Mouse (Mus musculus): Measurements from ENCODE around the gene Itgb1bp1.
A peak's percentile ranks its signal among the peaks of the same experiment; 100 is the strongest.

Gene Itgb1bp1

DNA sequence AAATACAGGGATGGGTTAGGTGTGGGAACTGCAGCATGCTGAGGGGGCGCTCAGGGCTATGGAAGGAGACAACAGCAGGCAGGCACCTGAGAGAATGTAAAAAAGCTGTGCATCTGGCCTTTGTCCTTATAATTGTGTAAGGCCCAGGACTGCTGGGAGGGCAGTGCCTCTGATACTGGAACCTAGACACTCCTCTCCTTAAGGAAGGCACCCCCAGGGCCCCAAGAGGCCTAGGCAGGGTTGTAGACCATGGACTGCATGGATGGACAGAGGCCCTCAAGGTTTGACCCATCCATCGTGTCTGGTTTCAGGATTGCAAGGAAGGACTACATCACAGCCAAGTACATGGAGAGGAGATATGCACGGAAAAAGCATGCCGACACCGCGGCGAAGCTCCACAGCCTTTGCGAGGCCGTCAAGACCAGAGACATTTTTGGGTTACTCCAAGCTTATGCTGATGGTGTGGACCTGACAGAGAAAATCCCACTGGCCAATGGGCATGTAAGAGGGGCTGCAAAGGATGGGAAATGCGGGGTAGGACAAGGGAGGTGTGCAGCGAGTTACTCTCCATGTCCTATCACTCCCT is 41.6 kb downstream of the Itgb1bp1 start:
- no peak for DNase-seq (ENCODE audit: low read depth)

DNA sequence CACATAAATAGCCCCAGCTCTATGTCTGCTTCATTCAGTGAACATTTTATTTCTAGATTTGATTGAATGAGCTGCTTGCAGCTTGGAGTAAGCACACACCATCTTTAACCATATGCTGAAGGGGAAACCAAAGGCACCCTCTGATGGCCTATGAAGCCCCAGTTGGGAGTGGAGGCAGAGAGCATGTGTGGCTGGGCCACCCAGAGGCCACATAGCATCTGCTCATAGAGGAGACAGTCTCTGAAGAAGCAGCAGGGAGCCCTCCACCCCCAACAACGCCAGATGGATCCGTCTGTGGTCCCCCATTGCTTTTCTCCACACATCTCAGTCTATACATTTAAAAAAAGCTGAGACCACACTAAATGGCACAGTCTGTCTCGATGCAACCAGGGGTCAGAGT is 44.1 kb downstream of the Itgb1bp1 start:
- no peak for DNase-seq (ENCODE audit: low read depth)

DNA sequence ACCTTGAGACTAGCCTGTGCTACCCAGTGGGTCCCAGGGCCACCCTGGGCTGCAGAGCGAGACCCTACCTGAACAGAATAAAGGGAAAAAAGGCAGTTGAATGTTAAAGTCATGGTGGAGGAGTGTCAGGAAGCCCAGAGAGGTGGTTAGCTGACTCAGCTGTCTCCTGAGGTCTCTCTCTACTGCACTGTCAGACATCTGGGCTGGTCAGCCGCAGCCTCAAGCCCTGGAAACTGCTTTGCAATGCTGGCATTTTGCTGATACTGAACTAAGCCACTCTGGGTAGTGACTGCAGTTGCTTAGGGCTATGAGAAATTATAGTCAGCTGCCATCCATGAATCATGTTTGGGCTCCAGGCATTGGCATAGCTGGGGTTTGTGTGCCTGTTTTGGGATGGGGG is 51.5 kb downstream of the Itgb1bp1 start:
- DNase-seq (ENCODE audit: low read depth) = peak; percentile 48

DNA sequence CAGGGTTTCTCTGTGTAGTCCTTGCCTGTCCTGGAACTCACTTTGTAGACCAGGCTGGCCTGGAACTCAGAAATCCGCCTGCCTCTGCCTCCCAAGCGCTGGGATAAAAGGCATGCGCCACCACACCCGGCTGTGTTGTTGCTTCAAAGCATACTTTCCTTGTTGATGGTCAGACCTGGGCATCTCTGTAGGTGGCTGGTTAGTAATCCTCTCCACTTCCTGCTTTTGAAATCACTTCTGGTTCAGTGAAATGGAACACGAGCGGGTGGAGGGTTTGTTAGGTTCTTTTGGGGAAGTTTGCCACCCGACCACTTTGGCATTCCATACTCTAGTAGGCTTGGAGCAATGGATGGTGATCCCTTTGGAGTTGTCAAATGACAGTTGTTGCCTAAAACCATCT is 52.4 kb downstream of the Itgb1bp1 start:
- no peak for DNase-seq (ENCODE audit: low read depth)

- no peak for DNase-seq (ENCODE audit: low read depth)
Observed at GRCm38 (mm10) chr12:21229076-21229918, 56.8 kb downstream of the Itgb1bp1 start.

DNA sequence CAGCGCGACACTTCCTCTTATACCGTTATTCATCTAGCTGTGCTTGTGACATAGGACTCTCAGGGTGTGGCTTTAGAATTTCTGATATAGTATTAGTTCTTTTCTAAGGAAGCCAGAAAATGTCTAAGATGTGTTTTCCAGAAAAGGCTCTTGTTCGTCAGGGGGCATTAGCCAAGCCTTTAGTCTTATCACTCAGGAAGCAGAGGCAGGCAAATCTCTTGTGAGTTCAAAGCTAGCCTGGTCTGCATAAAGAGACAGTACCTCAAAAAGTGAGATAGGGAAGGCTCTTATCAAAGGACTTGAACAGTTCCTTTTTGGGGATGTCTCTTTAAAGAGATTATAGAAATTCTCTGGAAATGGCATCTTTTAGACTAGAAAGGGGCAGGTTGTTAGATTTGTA is 57.4 kb downstream of the Itgb1bp1 start:
- DNase-seq (ENCODE audit: low read depth) = no peak

DNA sequence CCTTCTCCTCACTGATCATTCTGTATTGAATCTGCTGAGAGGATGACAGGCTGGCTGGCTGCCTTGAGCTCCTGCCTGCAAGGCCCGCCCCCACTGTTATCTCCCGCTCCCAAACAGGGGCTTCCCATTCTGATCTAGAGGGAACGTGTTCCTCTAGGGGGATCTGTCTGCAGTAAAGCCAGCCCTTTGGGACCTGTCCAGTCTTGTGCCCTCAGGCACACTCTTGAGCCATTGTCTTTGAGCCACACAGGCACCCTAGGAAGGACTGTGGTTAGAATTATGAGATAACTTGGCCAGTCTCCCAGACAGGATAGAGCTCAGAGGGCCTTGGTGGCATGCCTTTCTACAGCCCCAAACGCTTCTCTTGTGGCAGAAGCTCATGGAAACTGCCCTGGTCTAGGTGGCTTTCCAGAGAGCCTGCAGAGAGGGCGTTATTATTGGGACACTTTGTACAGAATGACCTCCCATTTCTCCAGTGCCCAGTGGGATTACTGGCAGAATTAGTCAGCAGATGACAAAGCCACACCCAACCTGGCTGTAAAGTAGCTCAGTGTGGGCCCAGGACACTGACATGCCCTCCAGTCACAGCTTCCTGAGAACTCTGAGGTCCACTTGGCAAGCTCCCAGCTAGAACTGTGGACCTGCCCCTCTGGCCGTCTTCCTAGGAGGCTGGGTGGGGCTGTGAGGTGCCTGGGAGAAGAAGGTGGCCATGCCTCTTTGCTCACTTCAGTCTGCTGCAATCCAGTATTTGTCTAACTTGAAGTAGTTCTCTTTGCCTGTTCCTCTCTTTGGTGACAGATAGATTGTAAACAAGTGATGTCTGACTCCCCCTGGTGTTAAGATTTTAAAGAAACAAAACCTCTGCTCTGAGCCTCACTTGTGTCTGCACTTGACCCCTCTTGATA is 58.8 kb downstream of the Itgb1bp1 start:
- DNase-seq (ENCODE audit: low read depth) = peak; percentile 60

GRCm38 (mm10) chr12:21226316-21226715 is 59.8 kb downstream of the Itgb1bp1 start:
- no peak for DNase-seq (ENCODE audit: low read depth)

DNA sequence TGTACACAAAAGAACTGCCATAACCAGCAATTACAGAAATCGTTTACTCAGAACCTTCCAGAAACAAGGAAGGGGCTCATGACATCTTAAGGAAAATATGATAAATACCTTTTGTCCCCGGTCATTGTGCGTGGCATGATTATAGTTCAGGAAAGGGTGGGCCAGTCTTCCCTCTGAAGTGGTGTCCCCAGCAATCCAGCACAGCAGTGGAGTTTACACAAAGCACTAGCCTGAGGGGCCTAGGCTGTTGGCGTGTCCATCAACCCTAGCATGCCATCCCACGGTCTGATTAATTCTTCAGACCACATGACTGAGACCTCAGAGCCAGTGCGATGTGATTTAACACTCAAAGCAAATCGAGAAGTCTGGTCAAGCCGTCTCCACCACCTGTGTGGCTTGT is 60.7 kb downstream of the Itgb1bp1 start:
- no peak for DNase-seq (ENCODE audit: low read depth)

GRCm38 (mm10) chr12:21223923-21224322 is 62.2 kb downstream of the Itgb1bp1 start:
- no peak for DNase-seq (ENCODE audit: low read depth)

DNA sequence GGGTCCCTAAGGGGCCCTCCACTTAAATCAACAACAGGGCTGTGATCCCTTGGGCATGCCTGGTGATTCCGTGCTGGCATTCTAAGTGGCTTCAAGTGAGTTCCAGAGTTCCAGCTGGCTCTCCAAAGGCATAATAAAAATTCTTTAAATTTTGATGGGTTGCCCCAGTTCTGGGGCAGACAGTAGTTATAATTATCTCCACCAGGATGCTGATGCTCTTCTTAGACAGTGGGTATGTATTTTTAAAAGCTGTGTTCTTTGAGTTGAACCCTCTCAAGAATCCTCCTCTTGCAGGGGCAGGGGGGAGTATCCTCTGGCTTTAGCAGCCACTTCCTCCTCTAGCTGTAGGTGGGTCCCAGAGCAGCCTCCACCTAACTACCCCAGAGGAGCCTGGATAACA is 65.5 kb downstream of the Itgb1bp1 start:
- no peak for DNase-seq (ENCODE audit: low read depth)

DNA sequence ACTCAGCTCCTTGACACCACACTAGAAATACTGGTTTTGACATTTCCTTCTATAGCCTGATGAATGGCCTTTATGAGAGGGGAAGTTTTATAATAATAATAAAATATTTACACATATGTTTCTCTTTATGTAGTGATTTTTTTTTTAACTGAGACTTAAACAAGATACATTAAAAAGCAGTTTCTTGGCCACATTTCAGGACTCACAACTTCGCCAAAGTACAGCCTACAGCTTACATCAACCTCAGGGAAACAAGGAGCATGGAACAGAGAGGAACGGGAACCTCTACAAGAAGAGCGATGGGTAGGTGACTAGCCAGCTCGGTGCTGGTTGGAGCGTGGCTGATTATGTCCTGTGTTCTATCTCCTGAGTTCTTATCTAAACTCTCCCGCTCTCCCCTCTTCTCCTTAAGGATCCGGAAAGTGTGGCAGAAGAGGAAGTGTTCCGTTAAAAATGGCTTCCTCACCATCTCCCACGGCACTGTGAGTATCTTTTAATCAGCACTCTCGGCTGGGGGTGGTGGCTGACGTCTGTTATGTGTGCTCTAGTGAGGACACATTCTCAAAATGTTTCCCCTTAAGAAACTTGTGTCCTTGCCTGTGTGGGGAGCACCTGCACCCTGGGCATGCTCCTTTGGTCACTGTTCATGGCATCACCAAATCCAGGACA is 68.2 kb downstream of the Itgb1bp1 start:
- DNase-seq (ENCODE audit: low read depth) = no peak

GRCm38 (mm10) chr12:21214551-21215165 is 71.4 kb downstream of the Itgb1bp1 start:
- no peak for DNase-seq (ENCODE audit: low read depth)

GRCm38 (mm10) chr12:21212876-21213275 is 73.2 kb downstream of the Itgb1bp1 start:
- no peak for DNase-seq (ENCODE audit: low read depth)

- no peak for DNase-seq (ENCODE audit: low read depth)
Observed at GRCm38 (mm10) chr12:21209273-21209672, 76.8 kb downstream of the Itgb1bp1 start.

DNA sequence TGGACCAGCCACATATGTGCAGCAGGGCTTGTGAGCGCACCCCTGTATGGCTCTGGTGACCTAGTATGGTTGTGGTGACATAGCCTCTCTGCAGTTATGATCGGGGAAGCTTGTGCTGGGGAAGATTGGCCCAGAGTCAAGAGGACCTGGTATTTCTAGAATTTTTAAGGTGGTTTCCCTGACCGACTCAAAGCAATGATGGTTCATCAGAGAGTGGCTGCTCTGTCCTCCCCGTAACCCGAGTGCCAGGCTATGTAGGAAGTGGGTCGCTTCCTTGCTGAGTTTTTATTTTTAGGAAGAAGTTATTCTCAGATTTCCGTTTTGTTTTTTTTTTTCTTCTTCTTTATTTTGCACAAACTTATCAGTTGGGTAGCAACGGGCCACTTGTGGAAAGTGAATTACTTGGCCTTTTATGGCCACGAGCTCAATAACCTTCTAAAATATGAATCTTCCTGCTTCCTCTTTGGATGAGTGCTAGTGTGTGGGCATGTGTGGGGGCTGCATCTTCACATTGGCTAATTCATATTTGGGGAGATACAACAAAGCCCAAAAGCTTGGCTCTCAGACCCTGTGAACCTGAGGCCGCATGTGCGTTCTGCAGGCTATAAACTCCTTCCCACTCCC is 77.8 kb downstream of the Itgb1bp1 start:
- no peak for DNase-seq (ENCODE audit: low read depth)

DNA sequence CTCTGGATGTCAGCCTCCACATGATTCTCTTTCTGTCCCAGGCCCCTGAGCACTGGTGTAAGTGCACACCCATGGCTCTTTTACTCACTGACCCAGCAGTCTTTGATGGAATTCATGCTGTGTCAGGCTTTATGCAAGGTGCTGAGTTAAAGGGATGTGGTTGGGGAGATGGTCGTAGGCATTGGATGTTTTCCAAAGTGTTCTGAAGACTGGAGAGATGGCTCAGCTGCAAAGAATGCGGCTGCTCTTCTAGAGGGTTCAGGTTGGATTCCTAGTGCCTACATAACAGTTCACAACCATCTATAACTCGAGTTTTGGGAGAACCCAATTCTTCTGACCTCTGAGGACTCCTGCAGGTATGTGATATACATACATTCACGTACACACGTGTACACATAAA is 78.7 kb downstream of the Itgb1bp1 start:
- DNase-seq (ENCODE audit: low read depth) = no peak

- DNase-seq (ENCODE audit: low read depth) = no peak
Observed at GRCm38 (mm10) chr12:21205799-21206198, 80.3 kb downstream of the Itgb1bp1 start.

DNA sequence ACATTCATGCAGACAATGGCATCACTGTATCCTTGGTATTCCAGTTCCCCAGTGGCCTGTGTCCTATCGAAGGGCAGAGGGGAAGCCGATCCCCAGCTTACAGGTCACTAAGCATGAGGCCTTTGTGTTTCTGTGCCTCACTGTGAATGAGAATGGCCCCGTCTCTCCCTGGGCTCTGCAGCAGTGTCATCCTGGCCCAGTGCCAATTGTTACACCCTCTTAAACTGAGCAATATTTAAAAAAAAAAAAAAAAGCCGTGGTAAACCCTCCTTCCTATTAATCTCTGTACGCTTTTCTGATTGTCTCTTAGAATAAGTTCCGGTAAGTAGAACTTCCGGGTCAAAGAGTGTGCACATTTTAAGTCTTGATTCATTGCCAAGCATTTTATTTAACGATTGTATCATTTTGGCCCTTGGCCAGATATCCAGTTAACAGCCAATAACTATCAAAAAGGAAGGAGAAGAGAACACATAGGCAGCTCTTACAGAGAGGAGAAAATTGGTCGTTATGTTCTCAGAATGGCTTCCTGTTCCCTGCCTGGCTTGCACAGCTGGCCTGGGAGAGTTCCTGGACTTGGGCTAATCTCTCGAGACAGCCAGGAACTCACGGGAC is 81.3 kb downstream of the Itgb1bp1 start:
- no peak for DNase-seq (ENCODE audit: low read depth)

GRCm38 (mm10) chr12:21201485-21202269 is 84.4 kb downstream of the Itgb1bp1 start:
- no peak for DNase-seq (ENCODE audit: low read depth)

Measured in fibroblast of lung, adult 2 months (primary cell).